Mouse (Mus musculus): ENCODE results near the gene Tcte3.
"Not testable (repeated sequence)": the region's sequence is repeated elsewhere in the genome, so short reads cannot be mapped to it uniquely, and the experiment has no call there.

Gene Tcte3

GRCm38 (mm10) chr17:15041175-15041729 lies at the start of gene Tcte3, which contains the start of the genes Ermard and Gm3448:
Tcte3 (minus strand) TSS chr17:15041488.
Ermard (plus strand) TSS chr17:15041208.
Gm3448 (minus strand) TSS chr17:15041537.
- not testable (repeated sequence) for DNase-seq (ENCODE audit: low read depth, low spot score)

DNA sequence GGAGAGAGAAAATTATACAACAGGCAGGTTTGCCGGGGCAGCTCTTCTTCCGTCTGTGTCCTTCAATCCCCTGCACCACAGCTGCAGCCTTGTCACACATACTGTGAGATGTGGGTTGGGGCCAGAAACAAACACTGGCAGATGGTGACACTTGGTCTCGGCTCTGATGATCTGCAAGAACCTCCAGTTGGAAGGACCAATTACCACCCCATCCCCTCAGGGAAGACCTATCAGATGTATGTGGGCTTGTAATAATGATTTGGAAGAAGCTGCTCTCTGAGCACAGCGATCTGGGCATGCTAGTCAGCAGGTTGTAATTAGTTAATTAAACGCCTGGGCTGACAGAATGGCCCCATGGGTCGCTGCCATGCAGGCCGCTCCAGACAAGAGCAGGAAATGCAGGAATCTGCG lies 47.3 kb upstream of the Tcte3 start:
- peak; percentile 73 for DNase-seq (ENCODE audit: low read depth, low spot score)

DNA sequence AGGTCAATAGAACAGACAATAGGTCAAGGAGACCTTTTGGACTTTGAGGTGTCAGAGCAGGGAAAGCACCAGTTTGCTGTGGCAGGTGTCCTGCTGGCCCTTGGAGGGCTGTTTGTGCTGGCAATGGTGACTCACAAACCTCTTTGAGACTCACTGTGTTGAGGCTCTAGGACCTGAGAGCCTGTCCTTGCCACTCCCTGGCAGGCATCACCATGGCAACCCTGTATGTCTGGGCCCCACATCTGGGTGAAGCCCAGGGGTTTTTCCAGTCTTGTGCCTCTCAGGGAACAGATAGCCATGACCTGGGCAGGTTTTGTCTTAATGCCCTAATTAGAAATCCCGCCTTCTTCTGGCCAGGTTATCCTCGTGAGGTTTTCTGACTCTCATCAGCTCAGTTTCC lies 46.9 kb upstream of the Tcte3 start:
- peak; percentile 27 for DNase-seq (ENCODE audit: low read depth, low spot score)

- no peak for DNase-seq (ENCODE audit: low read depth, low spot score)
Observed at GRCm38 (mm10) chr17:15085006-15085405, 43.7 kb upstream of the Tcte3 start.

DNA sequence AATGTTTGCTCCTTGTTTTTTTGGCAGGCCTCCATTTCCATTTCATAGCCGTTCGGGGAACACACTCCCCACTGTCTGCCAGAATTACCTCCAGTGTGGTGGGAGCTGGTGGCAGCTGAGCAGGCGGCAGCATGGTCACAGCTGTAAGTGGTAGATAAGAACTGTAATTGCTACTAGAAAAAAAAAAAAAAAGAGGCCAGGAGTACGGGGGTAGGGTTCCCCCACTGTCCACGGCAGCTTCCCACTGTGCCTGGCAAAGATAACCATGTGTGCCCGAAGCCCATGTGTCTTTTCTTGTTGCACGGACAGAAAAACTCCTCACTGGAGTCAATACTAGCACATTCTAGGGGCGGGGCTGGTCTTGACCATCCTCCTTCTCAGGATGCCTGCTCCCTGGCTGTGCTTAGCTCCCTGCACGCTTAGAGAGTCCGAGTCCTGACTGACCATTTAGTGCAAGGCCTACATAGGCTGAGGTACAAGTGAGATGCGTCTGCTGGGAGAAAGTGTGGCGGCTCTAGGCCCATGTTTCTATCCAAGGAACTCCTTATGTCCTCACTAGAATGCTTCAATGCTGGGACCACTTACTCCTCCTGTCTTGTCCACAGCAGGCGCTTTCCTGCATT lies 43.0 kb upstream of the Tcte3 start:
- no peak for DNase-seq (ENCODE audit: low read depth, low spot score)

DNA sequence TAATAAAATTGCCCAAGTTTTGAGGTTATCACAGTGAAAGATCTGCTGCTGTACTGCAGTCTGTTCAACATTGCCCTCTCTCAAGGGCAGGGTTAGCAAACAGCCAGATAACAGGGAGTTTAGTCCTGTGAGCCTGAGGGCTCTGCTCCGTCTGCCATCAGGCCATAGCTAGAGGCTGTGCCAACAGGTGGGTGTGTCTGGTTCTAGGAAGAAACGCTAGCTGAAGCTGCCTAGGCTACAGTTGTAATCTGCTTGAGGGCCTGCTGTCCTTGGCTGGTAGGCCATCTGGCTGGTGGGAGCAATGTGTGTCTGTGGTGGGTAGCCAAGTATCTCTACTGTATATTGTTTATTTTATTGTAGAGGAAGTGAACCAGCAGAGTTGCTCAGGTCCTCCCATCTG lies 36.2 kb upstream of the Tcte3 start:
- no peak for DNase-seq (ENCODE audit: low read depth, low spot score)

GRCm38 (mm10) chr17:15075033-15075432 lies 33.7 kb upstream of the Tcte3 start:
- no peak for DNase-seq (ENCODE audit: low read depth, low spot score)

DNA sequence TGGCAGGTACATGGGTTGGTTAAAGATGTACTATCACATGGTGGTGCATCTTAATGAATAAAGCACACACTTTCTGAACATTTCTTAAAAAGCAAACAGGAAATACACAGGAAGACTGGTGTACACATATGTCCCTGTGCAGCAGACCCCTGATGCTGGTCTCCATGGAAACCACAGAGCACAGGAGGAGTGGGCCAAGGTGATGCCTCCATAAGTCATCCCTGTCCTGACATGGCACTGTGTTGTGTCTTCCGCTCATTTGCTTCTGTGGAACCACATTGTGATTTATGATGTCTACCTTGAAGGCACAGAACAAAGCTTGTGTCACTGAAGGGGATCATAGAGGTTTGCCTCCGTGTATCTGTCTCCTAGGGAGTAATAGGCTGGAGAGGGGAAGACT lies 30.9 kb upstream of the Tcte3 start:
- DNase-seq (ENCODE audit: low read depth, low spot score): no peak

DNA sequence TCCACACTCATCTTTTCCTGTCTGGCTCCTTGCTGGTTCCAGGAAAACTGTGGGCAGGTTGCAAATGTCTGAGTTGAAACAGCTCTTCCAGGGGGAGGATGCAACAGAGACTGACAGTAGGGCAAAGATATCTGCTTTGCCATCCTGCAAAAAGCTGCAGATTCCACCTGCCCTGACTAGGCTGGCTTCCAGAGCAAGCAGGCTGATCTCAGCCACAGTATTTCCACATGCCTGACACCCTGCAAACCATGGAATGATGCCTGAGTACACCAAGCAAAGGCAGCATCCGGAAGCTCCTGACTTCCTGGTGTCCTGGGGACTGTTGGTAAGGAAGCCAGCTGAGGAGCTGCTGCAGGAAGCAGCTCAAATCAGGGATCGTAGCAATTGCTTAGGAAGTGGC lies 27.8 kb upstream of the Tcte3 start:
- DNase-seq (ENCODE audit: low read depth, low spot score): peak; percentile 73

GRCm38 (mm10) chr17:15068040-15068792 lies 26.9 kb upstream of the Tcte3 start:
- no peak for DNase-seq (ENCODE audit: low read depth, low spot score)

DNA sequence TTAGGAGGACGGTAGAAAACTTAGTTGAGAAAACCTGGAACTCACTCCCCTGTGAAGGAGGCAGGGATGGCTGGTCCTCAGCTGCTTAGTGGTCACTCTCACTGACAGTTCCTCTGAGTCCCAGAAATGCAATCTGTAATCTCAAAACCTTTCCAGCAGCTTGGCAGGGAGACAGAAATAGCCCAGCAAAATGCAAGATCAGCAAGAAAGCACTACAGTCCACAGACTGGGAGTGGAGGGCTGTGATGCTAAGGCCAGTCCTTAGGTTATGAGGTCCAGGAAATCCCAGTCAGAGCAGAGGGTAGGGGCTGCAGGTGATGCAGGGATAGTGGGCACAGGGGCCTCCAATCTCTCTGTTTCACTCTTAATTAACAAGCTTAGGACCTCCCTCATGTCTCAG lies 25.6 kb upstream of the Tcte3 start:
- DNase-seq (ENCODE audit: low read depth, low spot score): no peak

GRCm38 (mm10) chr17:15066066-15066465 lies 24.8 kb upstream of the Tcte3 start:
- DNase-seq (ENCODE audit: low read depth, low spot score): peak; percentile 27

DNA sequence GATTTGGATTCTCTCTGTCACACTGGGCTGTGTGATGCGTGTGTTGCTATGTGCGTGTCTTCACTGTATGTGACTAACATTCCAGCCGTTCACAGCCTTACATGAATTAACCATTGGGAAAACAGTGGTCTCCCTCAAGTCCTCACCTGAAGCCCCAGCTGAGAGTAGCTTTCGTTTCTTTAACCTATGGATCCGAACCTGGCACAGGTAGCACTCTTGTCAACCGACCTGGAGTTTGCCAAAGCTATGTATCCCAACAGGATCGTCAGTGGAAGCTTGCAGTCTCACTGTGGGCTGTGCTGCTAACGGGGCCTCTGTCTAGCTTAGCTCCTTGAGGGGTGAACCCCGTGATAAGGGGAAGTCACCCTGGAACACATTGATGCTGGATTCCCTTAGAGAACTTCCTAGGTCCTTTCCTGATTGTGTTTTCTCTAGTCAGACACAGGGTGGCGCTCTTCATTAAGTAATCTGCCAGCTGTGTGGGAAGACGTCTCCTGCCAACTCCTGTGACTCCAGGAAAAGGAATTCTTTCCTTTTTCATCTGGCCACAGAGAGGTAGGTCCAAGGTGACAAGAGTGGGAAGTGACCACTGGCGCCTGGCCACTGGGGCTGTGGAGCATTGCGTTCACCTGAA lies 24.2 kb upstream of the Tcte3 start:
- DNase-seq (ENCODE audit: low read depth, low spot score): peak; percentile 86

DNA sequence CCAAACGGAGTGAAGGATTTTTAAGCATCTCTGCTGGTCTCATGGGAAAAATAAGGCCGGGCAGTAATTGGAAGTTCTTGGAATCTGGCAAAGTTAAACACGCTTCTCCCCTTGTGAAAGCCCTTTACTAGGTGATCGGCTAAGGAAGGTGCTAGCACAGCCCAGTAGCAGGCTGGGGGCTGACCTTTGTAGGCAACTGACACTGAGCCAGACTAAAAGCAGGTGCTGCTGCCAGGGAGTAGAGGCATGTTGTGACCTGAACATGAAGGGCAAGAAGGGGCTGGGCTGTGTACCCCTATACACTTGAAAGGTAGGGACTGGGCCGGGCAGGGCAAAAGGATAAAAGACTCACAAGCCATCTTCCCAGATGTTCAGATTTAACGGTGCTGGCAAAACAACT lies 19.1 kb upstream of the Tcte3 start:
- DNase-seq (ENCODE audit: low read depth, low spot score): no peak

DNA sequence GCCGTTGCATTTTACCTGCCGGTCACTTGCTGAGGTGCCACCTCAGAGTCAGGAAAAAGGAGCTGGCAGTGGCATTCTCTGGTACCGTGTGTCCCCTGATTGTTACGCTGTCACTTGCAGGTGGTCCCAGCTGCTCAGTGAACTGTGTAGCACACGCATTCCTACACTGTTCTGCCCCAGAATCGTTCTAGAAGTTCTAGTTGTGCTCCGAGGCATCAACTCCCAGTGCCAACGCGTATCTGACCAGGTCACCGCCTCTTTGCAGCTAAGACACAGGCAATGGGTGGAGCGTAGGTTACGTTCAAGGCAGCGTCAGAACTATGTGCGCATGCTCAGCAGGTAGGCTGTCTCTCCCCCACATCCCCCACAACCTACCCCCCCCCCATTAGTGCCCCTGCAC lies 18.4 kb upstream of the Tcte3 start:
- DNase-seq (ENCODE audit: low read depth, low spot score): no peak

DNA sequence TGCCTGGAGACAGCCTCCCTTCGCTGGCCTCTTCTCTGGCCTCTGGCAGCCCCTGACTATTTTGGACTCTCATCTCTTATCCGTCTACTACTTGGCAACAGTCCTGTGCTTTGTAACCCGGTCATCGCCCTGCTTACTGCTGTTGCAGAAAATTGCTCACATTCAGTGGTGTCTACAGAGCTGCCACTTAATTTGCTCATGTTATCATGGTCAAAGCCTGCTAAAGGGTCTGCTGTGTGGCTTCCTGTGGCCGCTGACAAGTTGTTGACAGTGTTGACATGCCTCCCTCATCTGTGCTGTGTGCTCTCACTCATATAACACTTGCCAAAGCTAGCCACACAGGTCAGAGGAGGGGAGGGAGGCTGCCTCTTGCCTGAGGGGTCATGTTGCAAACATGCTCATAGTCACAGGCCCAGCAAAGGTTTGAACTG lies 16.9 kb upstream of the Tcte3 start:
- DNase-seq (ENCODE audit: low read depth, low spot score): no peak

- peak; percentile 85 for DNase-seq (ENCODE audit: low read depth, low spot score)
Observed at GRCm38 (mm10) chr17:15055925-15056324, 14.6 kb upstream of the Tcte3 start.

DNA sequence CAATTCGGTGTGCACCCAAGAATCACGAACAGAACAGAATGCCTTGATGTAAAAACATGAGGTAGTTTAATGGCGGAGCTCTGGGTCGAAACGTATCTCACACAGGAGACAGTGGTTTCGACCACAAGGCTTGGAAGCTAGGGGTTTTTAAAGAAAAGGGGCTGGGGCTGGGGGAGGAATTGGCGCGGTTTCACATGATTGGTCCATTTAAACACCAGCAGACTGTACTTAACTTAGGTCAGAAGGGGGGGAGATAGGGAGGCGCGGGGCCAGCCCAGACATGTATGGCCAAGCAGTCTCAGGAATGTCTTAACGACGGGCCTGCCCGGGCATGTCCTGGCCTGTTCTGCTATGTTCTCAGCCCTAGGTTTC lies 12.5 kb upstream of the Tcte3 start:
- DNase-seq (ENCODE audit: low read depth, low spot score): not testable (repeated sequence)

- not testable (repeated sequence) for DNase-seq (ENCODE audit: low read depth, low spot score)
Observed at GRCm38 (mm10) chr17:15053183-15053828, 12.0 kb upstream of the Tcte3 start.

- DNase-seq (ENCODE audit: low read depth, low spot score): not testable (repeated sequence)
Observed at GRCm38 (mm10) chr17:15052766-15053165, 11.5 kb upstream of the Tcte3 start.

DNA sequence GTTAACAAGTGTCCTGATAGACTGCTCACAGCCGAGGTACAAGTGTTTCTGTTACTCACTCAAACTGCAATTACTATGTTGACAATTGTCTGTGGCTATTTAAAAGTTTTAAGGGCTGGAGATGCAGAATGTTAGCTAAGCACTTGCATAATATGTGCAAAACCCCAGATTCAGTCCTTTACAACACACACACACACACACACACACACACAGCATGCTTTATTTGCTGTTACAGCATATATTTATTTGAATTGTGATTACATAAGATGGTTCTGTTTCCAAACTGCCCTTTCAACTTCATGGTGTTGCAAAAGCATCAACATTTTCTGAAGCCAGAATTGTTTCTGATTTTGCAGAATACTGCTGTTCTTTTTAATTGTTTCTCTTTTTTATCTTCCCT lies 9.1 kb upstream of the Tcte3 start:
- not testable (repeated sequence) for DNase-seq (ENCODE audit: low read depth, low spot score)

DNA sequence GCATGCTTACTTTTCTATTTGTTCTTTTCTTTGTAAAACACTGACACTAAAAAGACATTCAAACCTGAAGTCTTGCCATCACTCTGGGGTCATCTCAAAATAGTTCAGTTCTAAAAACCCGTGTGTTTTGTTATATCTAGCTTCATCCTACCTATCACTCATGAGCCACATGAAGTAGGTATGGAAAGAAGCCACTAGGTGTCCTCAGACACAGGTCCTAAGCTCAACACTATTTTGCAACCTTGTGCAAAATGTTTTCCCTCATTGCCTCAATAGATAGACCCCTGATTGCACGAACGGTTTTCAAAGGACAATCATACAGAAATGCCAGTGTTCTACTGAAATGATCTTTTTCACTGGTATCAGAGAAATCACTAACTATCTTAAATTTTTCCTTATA lies 833 bp downstream of the Tcte3 start:
- DNase-seq (ENCODE audit: low read depth, low spot score): not testable (repeated sequence)
